Mouse (Mus musculus) stomach, postnatal 0 days (tissue): ENCODE results near the gene Car14. TPM values are rescaled to one million over a fixed set of nuclear protein-coding genes. Genes with fewer than 3 reads are reported as not detected.

Experiments
- ATAC-seq: fragments of 200-750 bp; cut with Nextera tagmentation; 2 replicates; pipeline ENCODE4 v1.8.0; 2017; ENCODE audit not compliant: low FRiP score, low TSS enrichment
- DNase-seq: peaks from one replicate; pipeline ENCODE4 v3.0.0-alpha.2; 2016; ENCODE audit warnings: low spot score
- H3K27ac ChIP-seq: fragments of 300-500 bp; sonication (generic); replicated peaks from 2 replicates; pipeline ENCODE4 v1.5.1; 2014; ENCODE audit warnings: mild to moderate bottlenecking, control low read depth
- H3K27me3 ChIP-seq: fragments of 300-500 bp; sonication (generic); 2 replicates; pipeline ENCODE4 v1.6.1; 2014; ENCODE audit warnings: low read length; ENCODE audit not compliant: control insufficient read depth, insufficient read depth
- H3K36me3 ChIP-seq: fragments of 300-500 bp; sonication (generic); 2 replicates; pipeline ENCODE4 v1.6.1; 2014; ENCODE audit warnings: low read length, mixed read lengths; ENCODE audit not compliant: control insufficient read depth, insufficient read depth
- H3K4me1 ChIP-seq: fragments of 300-500 bp; sonication (generic); replicated peaks from 2 replicates; pipeline ENCODE4 v1.6.1; 2014; ENCODE audit warnings: antibody characterized with exemption; ENCODE audit not compliant: control insufficient read depth, insufficient read depth
- H3K4me2 ChIP-seq: fragments of 300-500 bp; sonication (generic); replicated peaks from 2 replicates; pipeline ENCODE4 v1.6.1; 2014; ENCODE audit warnings: low read depth, mild to moderate bottlenecking, control low read depth, moderate library complexity
- H3K4me3 ChIP-seq: fragments of 300-500 bp; sonication (generic); 2 replicates; pipeline ENCODE4 v1.5.1; 2014; ENCODE audit warnings: low read depth, low read length, control low read depth
- H3K9ac ChIP-seq: fragments of 300-500 bp; sonication (generic); 2 replicates; pipeline ENCODE4 v1.6.1; 2014; ENCODE audit warnings: mild to moderate bottlenecking, low read length, control low read depth, mixed read lengths
- H3K9me3 ChIP-seq: fragments of 300-500 bp; sonication (generic); 2 replicates; pipeline ENCODE4 v1.6.1; 2016; ENCODE audit warnings: low read length; ENCODE audit not compliant: control insufficient read depth
- CTCF ChIP-seq: IDR thresholded peaks from 2 replicates; pipeline ENCODE4 v1.5.1; 2016; ENCODE audit warnings: antibody characterized with exemption, low read depth, mild to moderate bottlenecking, moderate library complexity
- EP300 ChIP-seq: optimal IDR thresholded peaks from 2 replicates; pipeline ENCODE3; 2016; ENCODE audit warnings: antibody characterized with exemption
- WGBS: fragments of 180-500 bp; shearing (Covaris S2); extraction: QIAGEN DNeasy Blood & Tissue Kit; methylation state at CpG from one replicate; pipeline ENCODE4 v1.1.7; 2014; 5-methylcytosine and 5-hydroxymethylcytosine counted together
- polyA plus RNA-seq: library from polyadenylated mRNA; unstranded; fragments of >200 nt; fragmentation: Nextera tagmentation; extraction: Ambion mirVana; gene quantifications from 2 replicates; pipeline ENCODE4 v1.2.1, GENCODE M21; 2015

The Car14 gene
- polyA plus RNA-seq, 1 experiment from 2014 or later = 0.68 TPM

- no peaks in the 10 kb centered on the region for H3K27me3 ChIP-seq
- H3K9me3 ChIP-seq = no peaks in the 10 kb centered on the region
- no peak for ATAC-seq
- TF ChIP-seq EP300 (no peak), CTCF (no peak)
- DNase-seq = no peak
- no peaks in the 10 kb centered on the region for H3K4me1 ChIP-seq
- whole genome bisulfite sequencing = 91% methylated on average over 1 of the region's 1 CpGs
- H3K36me3 ChIP-seq = peaks cover 18% of the 10 kb centered on the region
- H3K27ac ChIP-seq = no peak overlapping the region
- H3K4me3 ChIP-seq = no peak overlapping the region
- no peak overlapping the region for H3K9ac ChIP-seq
- H3K4me2 ChIP-seq = no peak overlapping the region
These were observed 30.0 kb upstream of the Car14 start for GRCm38 (mm10) chr3:95934448-95934847.

GRCm38 (mm10) chr3:95933111-95933750 lies 28.7 kb upstream of the Car14 start:
- no peak for DNase-seq

GRCm38 (mm10) chr3:95932566-95932965 lies 28.1 kb upstream of the Car14 start:
- Histone ChIP-seq H3K4me2 (no peak overlapping the region), H3K36me3 (peaks cover 7% of the 10 kb centered on the region; the same call in 1 of the 2 replicates), H3K4me1 (no peaks in the 10 kb centered on the region), H3K9me3 (no peaks in the 10 kb centered on the region), H3K27me3 (no peaks in the 10 kb centered on the region), H3K9ac (no peak overlapping the region), H3K27ac (no peak overlapping the region), H3K4me3 (no peak overlapping the region)
- ATAC-seq (no peak), DNase-seq (no peak)
- 79% methylated on average over 7 of the region's 7 CpGs for WGBS
- TF ChIP-seq CTCF = no peak
- no peak for TF ChIP-seq EP300

More at GRCm38 (mm10) chr3:95933111-95933750, 28.7 kb upstream of the Car14 start:
- Histone ChIP-seq H3K27me3 (no peaks in the 10 kb centered on the region), H3K4me3 (no peak overlapping the region), H3K4me2 (no peak overlapping the region), H3K27ac (no peak overlapping the region), H3K36me3 (peaks cover 11% of the 10 kb centered on the region), H3K9me3 (no peaks in the 10 kb centered on the region), H3K4me1 (no peaks in the 10 kb centered on the region), H3K9ac (no peak overlapping the region)
- ATAC-seq = no peak
- 92% methylated on average over 7 of the region's 7 CpGs for WGBS
- TF ChIP-seq CTCF = no peak
- TF ChIP-seq EP300 = no peak

GRCm38 (mm10) chr3:95932157-95932556 lies 27.7 kb upstream of the Car14 start:
- ATAC-seq (no peak), DNase-seq (no peak)
- Histone ChIP-seq H3K9me3 (no peaks in the 10 kb centered on the region), H3K27me3 (no peaks in the 10 kb centered on the region), H3K4me2 (no peak overlapping the region), H3K4me1 (no peaks in the 10 kb centered on the region), H3K4me3 (no peak overlapping the region), H3K27ac (no peak overlapping the region), H3K36me3 (peaks cover 2% of the 10 kb centered on the region; the same call in 1 of the 2 replicates), H3K9ac (no peak overlapping the region)
- WGBS = 63% methylated on average over 1 of the region's 1 CpGs
- TF ChIP-seq CTCF (peak; percentile 32), EP300 (no peak)

GRCm38 (mm10) chr3:95931471-95931870 lies 27.0 kb upstream of the Car14 start:
- no peak for TF ChIP-seq EP300
- TF ChIP-seq CTCF = no peak
- no peaks in the 10 kb centered on the region for H3K27me3 ChIP-seq
- H3K4me3 ChIP-seq = no peak overlapping the region
- WGBS = 77% methylated on average over 1 of the region's 1 CpGs
- H3K4me1 ChIP-seq = no peaks in the 10 kb centered on the region
- H3K9ac ChIP-seq = no peak overlapping the region
- no peaks in the 10 kb centered on the region for H3K36me3 ChIP-seq
- H3K27ac ChIP-seq = no peak overlapping the region
- H3K4me2 ChIP-seq = no peak overlapping the region
- ATAC-seq (no peak), DNase-seq (no peak)
- no peaks in the 10 kb centered on the region for H3K9me3 ChIP-seq

GRCm38 (mm10) chr3:95930471-95930789 lies 25.9 kb upstream of the Car14 start:
- H3K4me3 ChIP-seq = peak overlapping the region; percentile 89
- WGBS = under 1% methylated on average over 5 of the region's 5 CpGs
- no peaks in the 10 kb centered on the region for H3K27me3 ChIP-seq
- no peaks in the 10 kb centered on the region for H3K4me1 ChIP-seq
- H3K36me3 ChIP-seq = no peaks in the 10 kb centered on the region
- no peaks in the 10 kb centered on the region for H3K9me3 ChIP-seq
- no peak for ATAC-seq
- DNase-seq = no peak
- H3K27ac ChIP-seq = peak overlapping the region; percentile 90
- peak overlapping the region; percentile 68 for H3K4me2 ChIP-seq
- peak overlapping the region; percentile 94 for H3K9ac ChIP-seq
- no peak for TF ChIP-seq EP300
- TF ChIP-seq CTCF = no peak
